Comparison of ENCODE assay signal across 25 mouse cellular contexts in the genomic region with DNA sequence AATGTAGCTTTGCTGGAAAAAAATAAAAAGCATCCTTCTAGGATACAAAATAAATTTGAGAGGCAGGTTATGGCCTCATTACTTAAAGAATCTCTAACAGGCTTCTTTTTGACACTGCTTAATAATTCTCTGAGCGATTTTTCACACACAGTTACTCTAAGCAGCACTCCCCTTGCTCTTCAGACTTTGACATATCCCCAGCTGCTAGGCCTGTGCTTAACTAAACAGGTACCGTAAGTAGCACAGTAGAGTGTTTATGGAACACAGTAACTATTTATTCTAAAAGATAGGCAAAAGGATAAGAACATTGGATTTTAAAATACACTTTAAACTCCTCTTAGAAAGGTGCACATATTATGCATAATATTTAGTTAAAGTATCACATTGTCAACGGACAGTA. TPM values are rescaled to one million over a fixed set of nuclear protein-coding genes. Genes with fewer than 3 reads are reported as not detected.
DNase-seq lines count a peak whose midpoint lies in the region; ATAC-seq and TF ChIP-seq lines count a peak whose summit lies in the region.
"Had no signal": no experiment of that assay in that cellular context is flagged by ENCODE, and none has a peak within 500 bp of the region (broad histone marks: within the 10 kb centered on the region; RNA-seq: fewer than 3 reads in every experiment).

No protein-coding gene starts in this region.

- no peaks in the 10 kb centered on the region for H3K27me3 ChIP-seq in kidney, adult 2 months (replicated peaks; ENCODE audit: control insufficient read depth, insufficient read depth, low read length)
- H3K27me3 ChIP-seq in liver, embryonic 16.5 days (ENCODE audit: control insufficient read depth, insufficient read depth, low read depth, low read length), result no peaks in the 10 kb centered on the region
- no peaks in the 10 kb centered on the region for H3K27me3 ChIP-seq in stomach, embryonic 14.5 days (ENCODE audit: control insufficient read depth, insufficient read depth, low read length)
- H3K27me3 ChIP-seq in stomach, postnatal 0 days (ENCODE audit: control insufficient read depth, insufficient read depth, low read length), result no peaks in the 10 kb centered on the region
- H3K27me3 ChIP-seq: CH12.LX; embryonic facial prominence, embryonic 12.5 days; forebrain, embryonic 13.5 days had no signal

- no peak overlapping the region for H3K27ac ChIP-seq in kidney, adult 2 months (ENCODE audit: insufficient read depth, low read depth, low read length)
- no peak overlapping the region for H3K27ac ChIP-seq in liver, embryonic 16.5 days (ENCODE audit: low read length)
- no peak overlapping the region for H3K27ac ChIP-seq in stomach, embryonic 14.5 days (ENCODE audit: low read length)
- H3K27ac ChIP-seq in stomach, postnatal 0 days (replicated peaks), result no peak overlapping the region
- H3K27ac ChIP-seq: embryonic facial prominence, embryonic 10.5 days; embryonic facial prominence, embryonic 12.5 days; forebrain, embryonic 13.5 days had no signal

- peaks cover 5% of the 10 kb centered on the region; the same call in 1 of the 2 replicates for H3K4me1 ChIP-seq in kidney, adult 2 months (ENCODE audit: control insufficient read depth, insufficient read depth, low read length)
- no peaks in the 10 kb centered on the region for H3K4me1 ChIP-seq in liver, embryonic 16.5 days (ENCODE audit: control insufficient read depth, low read depth, low read length)
- no peaks in the 10 kb centered on the region for H3K4me1 ChIP-seq in stomach, embryonic 14.5 days (ENCODE audit: control insufficient read depth, insufficient read depth, low read length)
- no peaks in the 10 kb centered on the region for H3K4me1 ChIP-seq in stomach, postnatal 0 days (replicated peaks; ENCODE audit: control insufficient read depth, insufficient read depth)
- H3K4me1 ChIP-seq: embryonic facial prominence, embryonic 10.5 days; embryonic facial prominence, embryonic 12.5 days; forebrain, embryonic 13.5 days had no signal

- DNase-seq in kidney, adult 2 months, result peak; percentile 52
- DNase-seq in kidney, adult 18-20 months, result no peak
- DNase-seq in kidney, postnatal 36 days, result peak; percentile 10 to 33
- DNase-seq in kidney, postnatal 14 days, result no peak
- DNase-seq in liver, result no peak
- no peak for DNase-seq in stomach, postnatal 0 days (ENCODE audit: low spot score)
- DNase-seq: adrenal gland, adult 8-10 months; adrenal gland, postnatal 14 days; adrenal gland, postnatal 36 days; B cell, adult 2 months; cerebellum, adult 11-12 months; cerebellum, adult 2 months; cerebellum, adult 9-10 months; cerebellum, postnatal 10 days; cerebellum, postnatal 25 days had no signal

- TF ChIP-seq CTCF in kidney, adult 2 months (conservative IDR thresholded peaks at IDR 0.05; ENCODE audit: insufficient read depth, insufficient read length, low read depth, low read length), result no peak
- no peak for TF ChIP-seq CTCF in stomach, postnatal 0 days (IDR thresholded peaks at IDR 0.05; ENCODE audit: low read depth)

- no peak for TF ChIP-seq POLR2A in kidney, adult 2 months (IDR thresholded peaks at IDR 0.05; ENCODE audit: low read depth, low read length)

- no peak overlapping the region for H3K9ac ChIP-seq in liver, embryonic 16.5 days (ENCODE audit: low read depth, low read length)
- no peak overlapping the region for H3K9ac ChIP-seq in stomach, embryonic 14.5 days (replicated peaks; ENCODE audit: low read depth, low read length)
- no peak overlapping the region for H3K9ac ChIP-seq in stomach, postnatal 0 days (ENCODE audit: low read length)
- H3K9ac ChIP-seq: embryonic facial prominence, embryonic 12.5 days; forebrain, embryonic 13.5 days had no signal

- no peaks in the 10 kb centered on the region for H3K36me3 ChIP-seq in kidney, adult 2 months (ENCODE audit: control insufficient read depth, insufficient read depth, low read length)
- H3K36me3 ChIP-seq in liver, embryonic 16.5 days (ENCODE audit: control insufficient read depth, insufficient read depth), result no peaks in the 10 kb centered on the region
- H3K36me3 ChIP-seq in stomach, embryonic 14.5 days (ENCODE audit: control insufficient read depth, insufficient read depth, low read length), result no peaks in the 10 kb centered on the region
- H3K36me3 ChIP-seq in stomach, postnatal 0 days (ENCODE audit: control insufficient read depth, insufficient read depth, low read length), result no peaks in the 10 kb centered on the region
- H3K36me3 ChIP-seq: embryonic facial prominence, embryonic 10.5 days; embryonic facial prominence, embryonic 12.5 days; G1E had no signal

- ATAC-seq in liver, embryonic 16.5 days (ENCODE audit: low read depth), result peak; percentile 43; the same call in 1 of the 2 replicates
- peak; percentile 53; the same call in 1 of the 2 replicates for ATAC-seq in stomach, embryonic 14.5 days (ENCODE audit: insufficient number of reproducible peaks, insufficient read depth, low FRiP score, low read depth)
- no peak for ATAC-seq in stomach, postnatal 0 days (ENCODE audit: low FRiP score, low TSS enrichment)
- ATAC-seq: activated CD4-positive, CD25-positive, alpha-beta regulatory T cell, adult 4 months; CD4-positive, CD25-positive, alpha-beta regulatory T cell, adult 4 months; forebrain, embryonic 13.5 days; Patski had no signal

- no peak overlapping the region for H3K4me2 ChIP-seq in liver, embryonic 16.5 days (ENCODE audit: low read depth, low read length)
- H3K4me2 ChIP-seq in stomach, embryonic 14.5 days (replicated peaks; ENCODE audit: low read depth, low read length), result no peak overlapping the region
- H3K4me2 ChIP-seq in stomach, postnatal 0 days (replicated peaks; ENCODE audit: low read depth), result no peak overlapping the region
- H3K4me2 ChIP-seq: embryonic facial prominence, embryonic 12.5 days; forebrain, embryonic 13.5 days had no signal

- WGBS in kidney, adult 2 months, result 60% methylated on average over 3 of the region's 3 CpGs
- WGBS in liver, embryonic 16.5 days (ENCODE audit: insufficient replicate concordance), result 68% methylated on average over 3 of the region's 3 CpGs
- WGBS in stomach, embryonic 14.5 days, result 40% methylated on average over 3 of the region's 3 CpGs
- WGBS in stomach, postnatal 0 days, result 45% methylated on average over 3 of the region's 3 CpGs

- H3K9me3 ChIP-seq in liver, embryonic 16.5 days (replicated peaks; ENCODE audit: control insufficient read depth, low read length), result no peaks in the 10 kb centered on the region
- H3K9me3 ChIP-seq in stomach, embryonic 14.5 days (ENCODE audit: control insufficient read depth, low read depth, low read length), result no peaks in the 10 kb centered on the region
- no peaks in the 10 kb centered on the region for H3K9me3 ChIP-seq in stomach, postnatal 0 days (ENCODE audit: control insufficient read depth, low read length)
- H3K9me3 ChIP-seq: embryonic facial prominence, embryonic 10.5 days; embryonic facial prominence, embryonic 12.5 days; forebrain, embryonic 13.5 days; G1E had no signal

- TF ChIP-seq EP300 in stomach, postnatal 0 days (optimal IDR thresholded peaks at IDR 0.05), result no peak

- no peak overlapping the region for H3K4me3 ChIP-seq in kidney, adult 2 months (ENCODE audit: insufficient read depth, low read depth, low read length)
- H3K4me3 ChIP-seq in liver, embryonic 16.5 days (ENCODE audit: low read depth, low read length), result no peak overlapping the region
- H3K4me3 ChIP-seq in stomach, embryonic 14.5 days (ENCODE audit: low read depth, low read length), result no peak overlapping the region
- H3K4me3 ChIP-seq in stomach, postnatal 0 days (ENCODE audit: low read depth, low read length), result no peak overlapping the region
- H3K4me3 ChIP-seq: embryonic facial prominence, embryonic 10.5 days; embryonic facial prominence, embryonic 12.5 days; forebrain, embryonic 13.5 days had no signal

RNA-seq across cellular contexts. Expression of a gene that starts 54.6 kb away (rescaled TPM):
- polyA plus RNA-seq in kidney, adult 2 months (2012; rRNA removed), result 6.3 and 8.2 TPM in 2 replicates
- polyA plus RNA-seq in liver, embryonic 16.5 days (2015; fragmentation: Nextera tagmentation; extraction: Ambion mirVana), result 30.3 and 31.2 TPM in 2 replicates
- 11.2 and 11.3 TPM in 2 replicates for polyA plus RNA-seq in stomach, embryonic 14.5 days (2014; fragmentation: Nextera tagmentation; extraction: Ambion mirVana)
- 13.0 and 13.6 TPM in 2 replicates for polyA plus RNA-seq in stomach, postnatal 0 days (2015; fragmentation: Nextera tagmentation; extraction: Ambion mirVana)

Comparison
In these comparisons a context has a peak if more than half of its experiments do, and no peak if none do; other contexts are left out.
1. DNase-seq: peak in kidney, adult 2 months (single experiment) and kidney, postnatal 36 days (2 of 2); none in kidney, adult 18-20 months (single experiment), kidney, postnatal 14 days (single experiment), liver (single experiment) and stomach, postnatal 0 days (single experiment).